33 mouse cellular contexts compared by ENCODE assay signal in genomic region chr3:96118142-96118541, GRCm38 (mm10). TPM values are rescaled to one million over a fixed set of nuclear protein-coding genes. Genes with fewer than 3 reads are reported as not detected.
A peak's percentile ranks its signal among the peaks of the same experiment; 100 is the strongest.
DNase-seq lines count a peak whose midpoint lies in the region; ATAC-seq and TF ChIP-seq lines count a peak whose summit lies in the region.
"Had no signal": no experiment of that assay in that cellular context is flagged by ENCODE, and none has a peak within 500 bp of the region (broad histone marks: within the 10 kb centered on the region; RNA-seq: fewer than 3 reads in every experiment).

No protein-coding gene starts in this region.

- no peak overlapping the region for H3K9ac ChIP-seq in hindbrain, embryonic 14.5 days
- H3K9ac ChIP-seq: embryonic facial prominence, embryonic 15.5 days; forebrain, embryonic 13.5 days; kidney, embryonic 15.5 days; limb, embryonic 13.5 days; liver, embryonic 13.5 days; midbrain, embryonic 12.5 days; neural tube, embryonic 15.5 days had no signal

- H3K4me1 ChIP-seq in hindbrain, embryonic 14.5 days (replicated peaks; ENCODE audit: control insufficient read depth, insufficient read depth, low read length) = no peaks in the 10 kb centered on the region
- H3K4me1 ChIP-seq: embryonic facial prominence, embryonic 15.5 days; forebrain, embryonic 13.5 days; hindbrain, embryonic 10.5 days; kidney, embryonic 15.5 days; midbrain, embryonic 12.5 days; neural tube, embryonic 15.5 days had no signal

- no peak overlapping the region for H3K4me2 ChIP-seq in hindbrain, embryonic 14.5 days (replicated peaks)
- H3K4me2 ChIP-seq: embryonic facial prominence, embryonic 15.5 days; forebrain, embryonic 13.5 days; kidney, embryonic 15.5 days; limb, embryonic 13.5 days; liver, embryonic 13.5 days; midbrain, embryonic 12.5 days; neural tube, embryonic 15.5 days had no signal

- no peak overlapping the region for H3K4me3 ChIP-seq in layer of hippocampus, adult 2 months
- H3K4me3 ChIP-seq in hindbrain, embryonic 14.5 days (replicated peaks; ENCODE audit: low read length) = no peak overlapping the region
- H3K4me3 ChIP-seq: embryonic facial prominence, embryonic 10.5 days; embryonic facial prominence, embryonic 15.5 days; forebrain, embryonic 13.5 days; hindbrain, embryonic 10.5 days; kidney, embryonic 15.5 days; limb, embryonic 13.5 days; liver, embryonic 13.5 days; midbrain, embryonic 12.5 days; neural tube, embryonic 15.5 days had no signal

- TF ChIP-seq CTCF in layer of hippocampus, adult 2 months (conservative IDR thresholded peaks at IDR 0.05) = no peak

- H3K27ac ChIP-seq in layer of hippocampus, adult 2 months = peak overlapping the region; percentile 28
- no peak overlapping the region for H3K27ac ChIP-seq in hindbrain, embryonic 14.5 days
- H3K27ac ChIP-seq: embryonic facial prominence, embryonic 10.5 days; embryonic facial prominence, embryonic 15.5 days; forebrain, embryonic 13.5 days; hindbrain, embryonic 10.5 days; kidney, embryonic 15.5 days; limb, embryonic 13.5 days; liver, embryonic 13.5 days; macrophage; midbrain, embryonic 12.5 days; neural tube, embryonic 15.5 days had no signal

- no peaks in the 10 kb centered on the region for H3K27me3 ChIP-seq in hindbrain, embryonic 14.5 days (ENCODE audit: control insufficient read depth, insufficient read depth, low read length)
- H3K27me3 ChIP-seq: embryonic facial prominence, embryonic 15.5 days; forebrain, embryonic 13.5 days; kidney, embryonic 15.5 days; limb, embryonic 13.5 days; liver, embryonic 13.5 days; midbrain, embryonic 12.5 days; neural tube, embryonic 15.5 days had no signal

- peak; percentile 73 for ATAC-seq in megakaryocyte progenitor cell, adult 5-6 weeks (replicated peaks; ENCODE audit: poor library complexity)
- ATAC-seq in hindbrain, embryonic 14.5 days (ENCODE audit: low FRiP score) = no peak
- ATAC-seq: forebrain, embryonic 13.5 days; hindbrain, embryonic 16.5 days; lung, postnatal 0 days had no signal

- DNase-seq in layer of hippocampus, adult 2 months (ENCODE audit: low spot score in 2 of 2) = no peak
- DNase-seq in layer of hippocampus, postnatal 25 days (ENCODE audit: extremely low spot score in 1 of 2, low spot score in 1 of 2) = no peak
- peak; percentile 65 for DNase-seq in 416B (ENCODE audit: low read depth)
- DNase-seq in MEL-GATA-1-ER (ENCODE audit: extremely low read depth, low read depth) = peak; percentile 44
- DNase-seq in kidney, postnatal 4 days = no peak
- no peak for DNase-seq in adrenal gland, adult 8-10 months
- DNase-seq in hindbrain, embryonic 14.5 days (ENCODE audit: low spot score) = no peak
- DNase-seq: adrenal gland, postnatal 10 days; B cell, adult 2 months; cerebellum, adult 18-20 months; cerebellum, postnatal 14 days; gastrocnemius, postnatal 10 days; heart, postnatal 14 days; kidney, adult 18-20 months; kidney, postnatal 25 days; liver, embryonic 13.5 days; lung, adult 18-20 months; retina, postnatal 1 day; right cerebral cortex, postnatal 25 days; spleen, adult 18-20 months; thymus, postnatal 4 days had no signal

- H3K9me3 ChIP-seq in hindbrain, embryonic 14.5 days (ENCODE audit: control insufficient read depth, low read length) = no peaks in the 10 kb centered on the region
- H3K9me3 ChIP-seq: embryonic facial prominence, embryonic 10.5 days; embryonic facial prominence, embryonic 15.5 days; forebrain, embryonic 13.5 days; hindbrain, embryonic 10.5 days; kidney, embryonic 15.5 days; limb, embryonic 13.5 days; liver, embryonic 13.5 days; midbrain, embryonic 12.5 days; neural tube, embryonic 15.5 days had no signal

- no peaks in the 10 kb centered on the region for H3K36me3 ChIP-seq in hindbrain, embryonic 14.5 days (replicated peaks; ENCODE audit: control insufficient read depth, insufficient read depth)
- H3K36me3 ChIP-seq: embryonic facial prominence, embryonic 10.5 days; embryonic facial prominence, embryonic 15.5 days; hindbrain, embryonic 10.5 days; kidney, embryonic 15.5 days; limb, embryonic 13.5 days; liver, embryonic 13.5 days; midbrain, embryonic 12.5 days; neural tube, embryonic 15.5 days had no signal

- WGBS in hindbrain, embryonic 14.5 days = 80% methylated on average over 2 of the region's 2 CpGs

RNA-seq across cellular contexts. Expression of gene Otud7b, which starts 13.8 kb away (rescaled TPM):
- 10 to 100 TPM; 30.1 to 33.4 TPM for total RNA-seq in layer of hippocampus, adult 2 months (2021)
- 10 to 100 TPM; 31.9 to 33.6 TPM for total RNA-seq in layer of hippocampus, postnatal 25 days (2021)
- total RNA-seq in megakaryocyte progenitor cell, adult 5-6 weeks (2015) = 3.0 and 3.2 TPM in 2 replicates
- 4.9 and 12.7 TPM in 2 replicates for total RNA-seq in megakaryocyte progenitor cell, adult 5-6 weeks (2017)
- total RNA-seq in adrenal gland, adult 8-10 months (2022) = 10 to 100 TPM; 37.8 to 55.2 (median 47.2) TPM
- 7.1 and 7.9 TPM in 2 replicates for polyA plus RNA-seq in hindbrain, embryonic 14.5 days (2014; fragmentation: Nextera tagmentation; extraction: Ambion mirVana)

RNA-seq across cellular contexts. Expression of gene Mtmr11, which starts 43.7 kb away (rescaled TPM):
- total RNA-seq in layer of hippocampus, adult 2 months (2021) = 1 to 10 TPM; 4.3 to 5.3 TPM
- total RNA-seq in layer of hippocampus, postnatal 25 days (2021) = 1 to 10 TPM; 3.8 to 4.4 TPM
- total RNA-seq in megakaryocyte progenitor cell, adult 5-6 weeks (2015) = not detected in 2 replicates
- 0.08 TPM in 1 of 2 replicates, not detected in the other for total RNA-seq in megakaryocyte progenitor cell, adult 5-6 weeks (2017)
- total RNA-seq in adrenal gland, adult 8-10 months (2022) = 10 to 100 TPM; 14.7 to 70.7 (median 43.7) TPM
- 10.1 and 11.6 TPM in 2 replicates for polyA plus RNA-seq in hindbrain, embryonic 14.5 days (2014; fragmentation: Nextera tagmentation; extraction: Ambion mirVana)

RNA-seq across cellular contexts. Expression of gene Sf3b4, which starts 54.0 kb away (rescaled TPM):
- 10 to 100 TPM; 50.1 to 50.2 TPM for total RNA-seq in layer of hippocampus, adult 2 months (2021)
- 10 to 100 TPM; 45.8 to 49.4 TPM for total RNA-seq in layer of hippocampus, postnatal 25 days (2021)
- total RNA-seq in megakaryocyte progenitor cell, adult 5-6 weeks (2015) = 88.5 and 92.4 TPM in 2 replicates
- total RNA-seq in megakaryocyte progenitor cell, adult 5-6 weeks (2017) = 23.0 and 24.6 TPM in 2 replicates
- 10 to 100 TPM; 46.8 to 59.3 (median 50.8) TPM for total RNA-seq in adrenal gland, adult 8-10 months (2022)
- 135 and 151 TPM in 2 replicates for polyA plus RNA-seq in hindbrain, embryonic 14.5 days (2014; fragmentation: Nextera tagmentation; extraction: Ambion mirVana)

RNA-seq across cellular contexts. Expression of gene Vps45, which starts 59.9 kb away (rescaled TPM):
- total RNA-seq in layer of hippocampus, adult 2 months (2021) = 10 to 100 TPM; 45.5 to 48.3 TPM
- total RNA-seq in layer of hippocampus, postnatal 25 days (2021) = 10 to 100 TPM; 42.2 to 45.0 TPM
- 26.3 and 28.4 TPM in 2 replicates for total RNA-seq in megakaryocyte progenitor cell, adult 5-6 weeks (2015)
- 10.9 and 12.6 TPM in 2 replicates for total RNA-seq in megakaryocyte progenitor cell, adult 5-6 weeks (2017)
- 10 to 100 TPM; 29.7 to 49.0 (median 34.9) TPM for total RNA-seq in adrenal gland, adult 8-10 months (2022)
- polyA plus RNA-seq in hindbrain, embryonic 14.5 days (2014; fragmentation: Nextera tagmentation; extraction: Ambion mirVana) = 44.8 and 46.8 TPM in 2 replicates

Comparison
In these comparisons a context has a peak if more than half of its experiments do, and no peak if none do; other contexts are left out.
1. DNase-seq: peak in 416B (single experiment) and MEL-GATA-1-ER (single experiment); none in layer of hippocampus, adult 2 months (0 of 2), layer of hippocampus, postnatal 25 days (0 of 2), kidney, postnatal 4 days (0 of 2), adrenal gland, adult 8-10 months (single experiment) and hindbrain, embryonic 14.5 days (single experiment).
2. RNA of gene Mtmr11, which starts 43.7 kb away (total RNA-seq): 14.7 to 70.7 TPM in adrenal gland, adult 8-10 months, 4.3 to 5.3 TPM in layer of hippocampus, adult 2 months and 3.8 to 4.4 TPM in layer of hippocampus, postnatal 25 days; 0.08 TPM in megakaryocyte progenitor cell, adult 5-6 weeks; every median in the first group is over 4 times any median in the second.